Comparison of ENCODE assay signal across 7 mouse cellular contexts in the genomic region with DNA sequence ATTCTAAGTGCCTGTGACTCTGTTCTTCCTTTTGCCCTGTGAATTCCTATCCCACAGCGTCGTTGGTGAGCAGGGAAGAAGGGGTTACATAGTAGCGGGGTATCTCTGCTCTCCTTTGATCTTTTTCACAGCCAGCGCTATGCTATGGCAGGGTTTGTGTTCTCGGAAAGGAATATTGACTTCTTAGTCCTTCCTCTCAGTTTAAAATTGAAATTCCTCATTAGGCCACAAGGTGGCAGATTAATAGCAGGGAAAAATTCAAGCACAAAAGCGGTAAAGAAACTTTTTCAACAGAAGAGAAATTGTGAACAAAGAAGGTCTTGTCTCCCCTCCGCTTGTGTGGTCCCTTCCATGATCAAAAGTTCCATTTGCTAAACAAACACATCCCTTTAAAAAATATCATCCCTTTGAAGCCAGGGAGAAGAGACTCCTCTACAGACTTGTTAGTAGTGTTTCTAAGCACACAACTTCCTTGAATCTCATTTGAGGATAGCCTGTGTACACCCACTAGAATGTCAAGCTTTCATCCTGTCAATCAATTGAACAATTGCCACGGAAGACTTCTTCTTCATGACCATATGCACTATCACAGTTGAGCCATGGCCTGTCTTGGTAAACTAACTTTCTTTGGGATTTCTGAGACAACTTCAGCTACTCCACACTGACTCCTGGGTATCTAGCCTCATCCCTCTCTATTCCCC.
DNase-seq lines count a peak whose midpoint lies in the region; ATAC-seq and TF ChIP-seq lines count a peak whose summit lies in the region.

No protein-coding gene starts in this region.

- H3K9me3 ChIP-seq in liver, embryonic 14.5 days (ENCODE audit: control insufficient read depth, low read length), result no peaks in the 10 kb centered on the region
- no peaks in the 10 kb centered on the region for H3K9me3 ChIP-seq in liver, embryonic 11.5 days (ENCODE audit: control insufficient read depth, low read length)
- no peaks in the 10 kb centered on the region for H3K9me3 ChIP-seq in midbrain, embryonic 14.5 days (ENCODE audit: control insufficient read depth, low read length)

- H3K4me1 ChIP-seq in liver, embryonic 14.5 days (replicated peaks; ENCODE audit: control insufficient read depth in 2 of 2, insufficient read depth in 2 of 2, low read length in 1 of 2), result 0 out of 4 replicates have a peak, but pooled peaks cover 0 to 2% of the 10 kb centered on the region in 2 experiments
- no peaks in the 10 kb centered on the region for H3K4me1 ChIP-seq in liver, embryonic 11.5 days (replicated peaks; ENCODE audit: control insufficient read depth, insufficient read depth, low read length)
- H3K4me1 ChIP-seq in midbrain, embryonic 14.5 days (ENCODE audit: control insufficient read depth, insufficient read depth, low read length), result no peaks in the 10 kb centered on the region

- no peak overlapping the region for H3K4me3 ChIP-seq in liver, embryonic 14.5 days (ENCODE audit: insufficient read depth in 1 of 2, low read depth in 2 of 2, low read length in 2 of 2)
- H3K4me3 ChIP-seq in liver, embryonic 11.5 days (ENCODE audit: low read depth, low read length), result no peak overlapping the region
- no peak overlapping the region for H3K4me3 ChIP-seq in midbrain, embryonic 14.5 days (replicated peaks; ENCODE audit: low read depth, low read length)

- H3K27ac ChIP-seq in liver, embryonic 14.5 days, result no peak overlapping the region
- H3K27ac ChIP-seq in liver, embryonic 11.5 days (ENCODE audit: low read depth, low read length), result no peak overlapping the region
- H3K27ac ChIP-seq in midbrain, embryonic 14.5 days (replicated peaks; ENCODE audit: low read depth, low read length), result no peak overlapping the region

- peak in 2 of 3 experiments; percentile 5 to 19 for DNase-seq in liver, embryonic 14.5 days (ENCODE audit: low read depth in 3 of 3, low spot score in 3 of 3)
- DNase-seq in liver, embryonic 11.5 days (ENCODE audit: low spot score), result no peak
- DNase-seq in R1 (ENCODE audit: low read depth, low spot score), result peak; percentile 47
- DNase-seq in embryo, embryonic 11 days, result peak; percentile 78
- DNase-seq in induced T-regulatory cell, adult 2 months (ENCODE audit: low read depth), result peak; percentile 78
- peak; percentile 88 for DNase-seq in midbrain, embryonic 14.5 days

- H3K36me3 ChIP-seq in liver, embryonic 14.5 days (replicated peaks; ENCODE audit: control insufficient read depth, insufficient read depth, low read depth), result no peaks in the 10 kb centered on the region
- no peaks in the 10 kb centered on the region for H3K36me3 ChIP-seq in liver, embryonic 11.5 days (ENCODE audit: control insufficient read depth, insufficient read depth, low read length)
- H3K36me3 ChIP-seq in midbrain, embryonic 14.5 days (ENCODE audit: control insufficient read depth, insufficient read depth, low read length), result no peaks in the 10 kb centered on the region

- H3K9ac ChIP-seq in liver, embryonic 14.5 days (replicated peaks), result no peak overlapping the region
- no peak overlapping the region for H3K9ac ChIP-seq in liver, embryonic 11.5 days (ENCODE audit: low read depth, low read length)
- no peak overlapping the region for H3K9ac ChIP-seq in midbrain, embryonic 14.5 days (replicated peaks; ENCODE audit: low read length)

- TF ChIP-seq EP300 in liver, embryonic 14.5 days (IDR thresholded peaks at IDR 0.05; ENCODE audit: low read depth), result no peak

- H3K27me3 ChIP-seq in liver, embryonic 14.5 days (ENCODE audit: control insufficient read depth, insufficient read depth, low read length), result no peaks in the 10 kb centered on the region
- no peaks in the 10 kb centered on the region for H3K27me3 ChIP-seq in liver, embryonic 11.5 days (replicated peaks; ENCODE audit: control insufficient read depth, insufficient read depth, low read length)
- H3K27me3 ChIP-seq in midbrain, embryonic 14.5 days (ENCODE audit: control insufficient read depth, insufficient read depth, low read length), result no peaks in the 10 kb centered on the region

- TF ChIP-seq CTCF in liver, embryonic 14.5 days (IDR thresholded peaks at IDR 0.05; ENCODE audit: low read depth), result peak; percentile 43

- no peak for ATAC-seq in liver, embryonic 14.5 days (ENCODE audit: insufficient read depth)
- ATAC-seq in liver, embryonic 11.5 days (replicated peaks; ENCODE audit: low FRiP score), result no peak
- peak; percentile 51; the same call in 1 of the 2 replicates for ATAC-seq in midbrain, embryonic 14.5 days (ENCODE audit: low FRiP score, low TSS enrichment)
- ATAC-seq in erythroblast, adult 5-6 weeks (replicated peaks; ENCODE audit: low FRiP score, poor library complexity, severe bottlenecking), result no peak

- H3K4me2 ChIP-seq in liver, embryonic 14.5 days (ENCODE audit: low read depth), result no peak overlapping the region
- no peak overlapping the region for H3K4me2 ChIP-seq in liver, embryonic 11.5 days
- H3K4me2 ChIP-seq in midbrain, embryonic 14.5 days (ENCODE audit: low read length), result no peak overlapping the region

- 3% methylated on average over 8 of the region's 8 CpGs for WGBS in liver, embryonic 14.5 days (ENCODE audit: insufficient replicate concordance)
- 6% methylated on average over 8 of the region's 8 CpGs for WGBS in liver, embryonic 11.5 days
- WGBS in midbrain, embryonic 14.5 days, result 3% methylated on average over 8 of the region's 8 CpGs
